Comparison of ENCODE assay signal across 8 mouse cellular contexts in the genomic region with DNA sequence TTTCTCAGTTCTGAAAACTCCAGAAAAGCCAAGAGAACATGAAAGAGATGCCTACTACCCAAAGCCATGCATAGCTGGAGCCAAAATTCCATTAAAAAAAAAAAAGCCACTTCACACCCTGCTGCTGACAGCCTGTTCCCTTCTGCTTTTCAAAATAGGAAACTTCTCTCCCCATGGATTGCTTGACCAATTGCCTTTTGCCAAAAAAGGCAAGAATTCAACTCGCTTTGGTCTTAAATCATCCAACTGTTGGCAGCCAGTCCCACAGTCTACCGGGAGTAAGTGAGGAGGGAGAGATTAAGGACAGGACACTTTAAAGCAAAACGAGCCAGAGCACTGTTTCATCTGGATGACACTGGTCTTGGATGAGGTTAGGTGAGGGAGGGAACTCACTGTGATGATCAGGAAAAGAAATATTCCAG.
A peak's percentile ranks its signal among the peaks of the same experiment; 100 is the strongest.
DNase-seq lines count a peak whose midpoint lies in the region; ATAC-seq and TF ChIP-seq lines count a peak whose summit lies in the region.

No protein-coding gene starts in this region.

- peak overlapping the region; percentile 72 for H3K27ac ChIP-seq in limb, embryonic 15.5 days
- no peak overlapping the region for H3K27ac ChIP-seq in thymus, adult 2 months (ENCODE audit: control insufficient read depth, insufficient read depth, low read length)

- intact Hi-C loops in left cerebral cortex, postnatal 36 days (cut with DNase I): no loop called here

- no peaks in the 10 kb centered on the region for H3K27me3 ChIP-seq in limb, embryonic 15.5 days
- H3K27me3 ChIP-seq in thymus, adult 2 months (ENCODE audit: control insufficient read depth, insufficient read depth, low read length): no peaks in the 10 kb centered on the region

- no peak for TF ChIP-seq CTCF in thymus, adult 2 months (IDR thresholded peaks at IDR 0.05; ENCODE audit: borderline replicate concordance, control insufficient read depth, extremely low read depth, insufficient read depth, low read length, poor library complexity)

- DNase-seq in adrenal gland, adult (ENCODE audit: inconsistent age in 2 of 2, low spot score in 1 of 2): peak; percentile 11 to 53
- DNase-seq in adrenal gland, postnatal 4 days (ENCODE audit: low spot score in 2 of 2): no peak
- peak; percentile 68 for DNase-seq in Muller cell, postnatal 12 days (ENCODE audit: inconsistent ontology term)
- peak; percentile 76 for DNase-seq in heart, adult 8-10 months (ENCODE audit: low spot score)
- no peak for DNase-seq in thymus, adult 2 months
- DNase-seq in layer of hippocampus, adult 9-11 months: no peak
- no peak for DNase-seq in left cerebral cortex, postnatal 36 days (ENCODE audit: low spot score in 2 of 2)

- H3K4me3 ChIP-seq in limb, embryonic 15.5 days: no peak overlapping the region
- no peak overlapping the region for H3K4me3 ChIP-seq in thymus, adult 2 months (ENCODE audit: control insufficient read depth, insufficient read depth, low read length)

- H3K9ac ChIP-seq in limb, embryonic 15.5 days: no peak overlapping the region

- no peaks in the 10 kb centered on the region for H3K36me3 ChIP-seq in limb, embryonic 15.5 days
- no peaks in the 10 kb centered on the region for H3K36me3 ChIP-seq in thymus, adult 2 months (ENCODE audit: control insufficient read depth, insufficient read depth, low read length)

- 17% methylated on average over 3 of the region's 3 CpGs for WGBS in limb, embryonic 15.5 days
- 63% methylated on average over 3 of the region's 3 CpGs for WGBS in thymus, adult 2 months

- H3K4me2 ChIP-seq in limb, embryonic 15.5 days: no peak overlapping the region

- ATAC-seq in limb, embryonic 15.5 days (ENCODE audit: insufficient number of reproducible peaks, low FRiP score, low TSS enrichment, low read depth): peak; percentile 22; the same call in 1 of the 2 replicates

- H3K4me1 ChIP-seq in limb, embryonic 15.5 days: peaks cover 15% of the 10 kb centered on the region; the same call in 1 of the 2 replicates
- no peaks in the 10 kb centered on the region for H3K4me1 ChIP-seq in thymus, adult 2 months (replicated peaks; ENCODE audit: control insufficient read depth, insufficient read depth, low read length)

- TF ChIP-seq POLR2A in thymus, adult 2 months (IDR thresholded peaks at IDR 0.05; ENCODE audit: control insufficient read depth, extremely low read depth, insufficient read depth, low read length, poor library complexity): no peak

- H3K9me3 ChIP-seq in limb, embryonic 15.5 days: no peaks in the 10 kb centered on the region

Comparison
In these comparisons a context has a peak if more than half of its experiments do, and no peak if none do; other contexts are left out.
1. DNase-seq: peak in adrenal gland, adult (2 of 2), Muller cell, postnatal 12 days (single experiment) and heart, adult 8-10 months (single experiment); none in adrenal gland, postnatal 4 days (0 of 2), thymus, adult 2 months (single experiment), layer of hippocampus, adult 9-11 months (single experiment) and left cerebral cortex, postnatal 36 days (0 of 2).